Mouse (Mus musculus) liver, adult (tissue): ENCODE measurements around the gene Vmn2r7.
"Not testable (repeated sequence)": the region's sequence is repeated elsewhere in the genome, so short reads cannot be mapped to it uniquely, and the experiment has no call there.

ENCODE experiments used
- GATA4 ChIP-seq: IDR thresholded peaks from 2 replicates; pipeline ENCODE4 v1.6.1; 2014; ENCODE audit warnings: mild to moderate bottlenecking, low read length; ENCODE audit not compliant: insufficient replicate concordance

Vmn2r7 gene

GRCm38 (mm10) chr3:64844665-64845064 is at the start of gene Vmn2r7:
Gene Vmn2r7 (minus strand): TSS chr3:64844765.
- TF ChIP-seq GATA4, result not testable (repeated sequence)

GRCm38 (mm10) chr3:64889725-64890124 is 45.2 kb upstream of the Vmn2r7 start:
- no peak for TF ChIP-seq GATA4

GRCm38 (mm10) chr3:64878199-64878977 is 33.8 kb upstream of the Vmn2r7 start:
- TF ChIP-seq GATA4, result no peak

- no peak for TF ChIP-seq GATA4
Measured at GRCm38 (mm10) chr3:64876669-64877068, 32.1 kb upstream of the Vmn2r7 start.

GRCm38 (mm10) chr3:64842881-64843280 is 1.7 kb downstream of the Vmn2r7 start:
- no peak for TF ChIP-seq GATA4

GRCm38 (mm10) chr3:64842299-64842698 is 2.3 kb downstream of the Vmn2r7 start:
- no peak for TF ChIP-seq GATA4

- no peak for TF ChIP-seq GATA4
Measured at GRCm38 (mm10) chr3:64831134-64831533, 13.4 kb downstream of the Vmn2r7 start.

- TF ChIP-seq GATA4, result no peak
Measured at GRCm38 (mm10) chr3:64791245-64791591, 53.3 kb downstream of the Vmn2r7 start.

- no peak for TF ChIP-seq GATA4
Measured at GRCm38 (mm10) chr3:64790509-64791244, 53.9 kb downstream of the Vmn2r7 start.

GRCm38 (mm10) chr3:64782901-64783300 is 61.7 kb downstream of the Vmn2r7 start:
- no peak for TF ChIP-seq GATA4

GRCm38 (mm10) chr3:64772132-64772531 is 72.4 kb downstream of the Vmn2r7 start:
- no peak for TF ChIP-seq GATA4

GRCm38 (mm10) chr3:64756145-64756544 is 88.4 kb downstream of the Vmn2r7 start:
- TF ChIP-seq GATA4, result no peak
